ENCODE assay signal across 8 mouse cellular contexts in the genomic region with DNA sequence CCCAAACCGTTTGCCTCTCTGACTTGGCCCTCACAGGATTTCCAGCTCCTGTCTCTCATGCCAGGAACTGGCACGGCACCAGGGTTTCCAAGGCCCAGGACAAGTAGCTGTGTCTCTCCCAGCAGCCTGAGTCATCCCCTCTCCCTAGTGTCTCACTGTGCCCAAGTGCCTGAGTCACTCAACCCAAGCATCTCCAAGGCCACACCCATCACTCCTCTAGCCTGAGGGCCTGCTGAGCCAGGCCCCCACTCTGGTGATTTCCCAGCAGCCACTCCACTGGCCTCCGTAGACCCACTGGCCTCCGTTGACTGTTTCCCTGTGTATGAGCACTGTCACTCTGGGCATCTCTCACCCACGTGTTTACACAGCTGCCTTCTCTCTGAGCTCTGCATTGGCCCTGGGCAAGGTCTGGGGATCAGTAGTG. TPM values are rescaled to one million over a fixed set of nuclear protein-coding genes. Genes with fewer than 3 reads are reported as not detected.
DNase-seq lines count a peak whose midpoint lies in the region; ATAC-seq and TF ChIP-seq lines count a peak whose summit lies in the region.

No protein-coding gene starts in this region.

- H3K27ac ChIP-seq in gastrocnemius, adult 2 months: peak overlapping the region; percentile 66
- no peak overlapping the region for H3K27ac ChIP-seq in intestine, embryonic 14.5 days (ENCODE audit: low read depth)

- H3K9me3 ChIP-seq in intestine, embryonic 14.5 days (ENCODE audit: control insufficient read depth, low read length): no peaks in the 10 kb centered on the region

- peak; percentile 50 to 59 for DNase-seq in frontal cortex, postnatal 36 days (ENCODE audit: low spot score in 2 of 2)
- no peak for DNase-seq in frontal cortex, postnatal 14 days (ENCODE audit: low spot score in 2 of 2)
- peak; percentile 85 to 89 for DNase-seq in cerebellum, adult 18-20 months
- peak; percentile 90 for DNase-seq in gastrocnemius, adult 2 months
- no peak for DNase-seq in intestine, embryonic 14.5 days (ENCODE audit: low spot score)
- peak; percentile 72 for DNase-seq in lung, adult 2 months
- peak; percentile 74 to 75 for DNase-seq in right cerebral cortex, postnatal 10 days (ENCODE audit: low spot score in 2 of 2)
- no peak for DNase-seq in liver

- intact Hi-C loops in gastrocnemius, adult 2 months (cut with DNase I): no loop called here

- TF ChIP-seq CTCF in gastrocnemius, adult 2 months (IDR thresholded peaks at IDR 0.05): no peak
- TF ChIP-seq CTCF in lung, adult 2 months (IDR thresholded peaks at IDR 0.05; ENCODE audit: insufficient read depth, low read length): no peak

- 69% methylated on average over 5 of the region's 5 CpGs for WGBS in intestine, embryonic 14.5 days
- 44% methylated on average over 5 of the region's 5 CpGs for WGBS in lung, adult 2 months

- H3K4me2 ChIP-seq in intestine, embryonic 14.5 days (ENCODE audit: low read length): no peak overlapping the region

- H3K27me3 ChIP-seq in intestine, embryonic 14.5 days (replicated peaks; ENCODE audit: control insufficient read depth, insufficient read depth, low read length): no peaks in the 10 kb centered on the region

- 0 out of 2 replicates have a peak, but pooled peaks have one; percentile 48 for ATAC-seq in intestine, embryonic 14.5 days (replicated peaks; ENCODE audit: low FRiP score, low TSS enrichment, low read depth)

- TF ChIP-seq POLR2A in lung, adult 2 months (IDR thresholded peaks at IDR 0.05; ENCODE audit: borderline replicate concordance, extremely low read depth, low read depth, low read length): no peak

- H3K36me3 ChIP-seq in intestine, embryonic 14.5 days (ENCODE audit: control insufficient read depth, insufficient read depth, low read length): no peaks in the 10 kb centered on the region

- H3K4me3 ChIP-seq in gastrocnemius, adult 2 months: no peak overlapping the region
- H3K4me3 ChIP-seq in intestine, embryonic 14.5 days (ENCODE audit: low read depth, low read length): no peak overlapping the region
- H3K4me3 ChIP-seq in lung, adult 2 months (replicated peaks; ENCODE audit: extremely low read depth, low read depth, low read length): no peak overlapping the region

- H3K4me1 ChIP-seq in intestine, embryonic 14.5 days (replicated peaks; ENCODE audit: control insufficient read depth, insufficient read depth, low read length): peaks cover 7% of the 10 kb centered on the region
- H3K4me1 ChIP-seq in lung, adult 2 months (ENCODE audit: control insufficient read depth, insufficient read depth, low read length): no peaks in the 10 kb centered on the region

- H3K9ac ChIP-seq in intestine, embryonic 14.5 days (ENCODE audit: low read length): no peak overlapping the region

RNA-seq across cellular contexts. Expression of a gene that starts 37.7 kb away (rescaled TPM):
- total RNA-seq in gastrocnemius, adult 2 months (2021): 1 to 10 TPM; 2.6 to 5.2 TPM
- polyA plus RNA-seq in intestine, embryonic 14.5 days (2014; fragmentation: Nextera tagmentation; extraction: Ambion mirVana): 6.1 and 6.2 TPM in 2 replicates
- polyA plus RNA-seq in lung, adult 2 months (2012; rRNA removed): 24.2 and 25.4 TPM in 2 replicates

RNA-seq across cellular contexts. Expression of a gene that starts 48.1 kb away (rescaled TPM):
- total RNA-seq in gastrocnemius, adult 2 months (2021): 100 to 1,000 TPM in 1 of 2 experiments, 10 to 100 TPM in 1; 47.0 to 124 TPM
- 417 and 502 TPM in 2 replicates for polyA plus RNA-seq in intestine, embryonic 14.5 days (2014; fragmentation: Nextera tagmentation; extraction: Ambion mirVana)
- 364 and 388 TPM in 2 replicates for polyA plus RNA-seq in lung, adult 2 months (2012; rRNA removed)

Comparison
In these comparisons a context has a peak if more than half of its experiments do, and no peak if none do; other contexts are left out.
1. DNase-seq: peak in frontal cortex, postnatal 36 days (2 of 2), cerebellum, adult 18-20 months (2 of 2), gastrocnemius, adult 2 months (single experiment), lung, adult 2 months (single experiment) and right cerebral cortex, postnatal 10 days (2 of 2); none in frontal cortex, postnatal 14 days (0 of 2), intestine, embryonic 14.5 days (single experiment) and liver (single experiment).